Mouse (Mus musculus): Measurements from ENCODE around the gene Traf3ip3. TPM values are rescaled to one million over a fixed set of nuclear protein-coding genes. Genes with fewer than 3 reads are reported as not detected.

The Traf3ip3 gene
- polyA plus RNA-seq (2012; rRNA removed), result 62.7 and 62.8 TPM in 2 replicates

- peak within 1 kb of the TSS; percentile 99 for H3K27ac ChIP-seq (ENCODE audit: insufficient read depth, low read length)
- TF ChIP-seq CTCF (IDR thresholded peaks at IDR 0.05; ENCODE audit: extremely low read depth, insufficient read depth, insufficient read length, insufficient replicate concordance), result no peak
- peak; percentile 41 for TF ChIP-seq POLR2A (IDR thresholded peaks at IDR 0.05; ENCODE audit: low read depth, low read length)
- peaks cover 26% of the 10 kb centered on the region for H3K36me3 ChIP-seq (ENCODE audit: control insufficient read depth, insufficient read depth, low read length)
- peak within 1 kb of the TSS; percentile 85 for H3K4me3 ChIP-seq (ENCODE audit: extremely low read depth, insufficient read depth, insufficient read length)
- WGBS, result 4% methylated on average over 5 of the region's 5 CpGs
- peaks cover 23% of the 10 kb centered on the region; the same call in 1 of the 2 replicates for H3K4me1 ChIP-seq (ENCODE audit: control insufficient read depth, insufficient read depth, insufficient read length)
- peak; percentile 87 to 93 for DNase-seq (ENCODE audit: low read depth in 1 of 2, low spot score in 2 of 2)
- H3K27me3 ChIP-seq (ENCODE audit: control insufficient read depth, insufficient read depth, low read length), result no peaks in the 10 kb centered on the region
Measured at GRCm38 (mm10) chr1:193201383-193201778, at the start of gene Traf3ip3. Gene Traf3ip3 (minus strand): TSS chr1:193201703.

- H3K27me3 ChIP-seq (ENCODE audit: control insufficient read depth, insufficient read depth, low read length), result no peaks in the 10 kb centered on the region
- TF ChIP-seq POLR2A (IDR thresholded peaks at IDR 0.05; ENCODE audit: low read depth, low read length) (no peak), CTCF (IDR thresholded peaks at IDR 0.05; ENCODE audit: extremely low read depth, insufficient read depth, insufficient read length, insufficient replicate concordance) (no peak)
- H3K4me3 ChIP-seq (ENCODE audit: extremely low read depth, insufficient read depth, insufficient read length), result no peak overlapping the region
- DNase-seq (ENCODE audit: low read depth in 1 of 2, low spot score in 2 of 2), result no peak
- 61% methylated on average over 2 of the region's 2 CpGs for WGBS
- no peaks in the 10 kb centered on the region; the same call in 1 of the 2 replicates for H3K4me1 ChIP-seq (ENCODE audit: control insufficient read depth, insufficient read depth, insufficient read length)
- H3K36me3 ChIP-seq (ENCODE audit: control insufficient read depth, insufficient read depth, low read length), result no peaks in the 10 kb centered on the region
- no peak overlapping the region for H3K27ac ChIP-seq (ENCODE audit: insufficient read depth, low read length)
Measured at GRCm38 (mm10) chr1:193250026-193250425, 48.5 kb upstream of the Traf3ip3 start.

GRCm38 (mm10) chr1:193244235-193244634 lies 42.7 kb upstream of the Traf3ip3 start:
- no peaks in the 10 kb centered on the region for H3K27me3 ChIP-seq (ENCODE audit: control insufficient read depth, insufficient read depth, low read length)
- no peak for DNase-seq (ENCODE audit: low read depth in 1 of 2, low spot score in 2 of 2)
- TF ChIP-seq CTCF (IDR thresholded peaks at IDR 0.05; ENCODE audit: extremely low read depth, insufficient read depth, insufficient read length, insufficient replicate concordance) (no peak), POLR2A (IDR thresholded peaks at IDR 0.05; ENCODE audit: low read depth, low read length) (no peak)
- H3K4me1 ChIP-seq (ENCODE audit: control insufficient read depth, insufficient read depth, insufficient read length), result peaks cover 7% of the 10 kb centered on the region; the same call in 1 of the 2 replicates
- H3K36me3 ChIP-seq (ENCODE audit: control insufficient read depth, insufficient read depth, low read length), result peaks cover 3% of the 10 kb centered on the region
- H3K27ac ChIP-seq (ENCODE audit: insufficient read depth, low read length), result no peak overlapping the region
- H3K4me3 ChIP-seq (ENCODE audit: extremely low read depth, insufficient read depth, insufficient read length), result no peak overlapping the region
- 92% methylated on average over 6 of the region's 6 CpGs for WGBS

- TF ChIP-seq CTCF (IDR thresholded peaks at IDR 0.05; ENCODE audit: extremely low read depth, insufficient read depth, insufficient read length, insufficient replicate concordance), result no peak
- no peak for TF ChIP-seq POLR2A (IDR thresholded peaks at IDR 0.05; ENCODE audit: low read depth, low read length)
- WGBS, result 82% methylated on average over 10 of the region's 10 CpGs
Measured at GRCm38 (mm10) chr1:193243571-193244193, 42.2 kb upstream of the Traf3ip3 start.

GRCm38 (mm10) chr1:193242863-193243262 lies 41.4 kb upstream of the Traf3ip3 start:
- TF ChIP-seq POLR2A (IDR thresholded peaks at IDR 0.05; ENCODE audit: low read depth, low read length), result no peak
- TF ChIP-seq CTCF (IDR thresholded peaks at IDR 0.05; ENCODE audit: extremely low read depth, insufficient read depth, insufficient read length, insufficient replicate concordance), result no peak
- peak in 1 of 2 experiments; percentile 59 for DNase-seq (ENCODE audit: low read depth in 1 of 2, low spot score in 2 of 2)
- Histone ChIP-seq H3K4me1 (ENCODE audit: control insufficient read depth, insufficient read depth, insufficient read length) (peaks cover 7% of the 10 kb centered on the region; the same call in 1 of the 2 replicates), H3K27ac (ENCODE audit: insufficient read depth, low read length) (peak overlapping the region; percentile 54), H3K36me3 (ENCODE audit: control insufficient read depth, insufficient read depth, low read length) (peaks cover 3% of the 10 kb centered on the region), H3K27me3 (ENCODE audit: control insufficient read depth, insufficient read depth, low read length) (no peaks in the 10 kb centered on the region), H3K4me3 (ENCODE audit: extremely low read depth, insufficient read depth, insufficient read length) (no peak overlapping the region)
- 27% methylated on average over 4 of the region's 4 CpGs for WGBS

More at GRCm38 (mm10) chr1:193243571-193244193, 42.2 kb upstream of the Traf3ip3 start:
- H3K4me1 ChIP-seq (ENCODE audit: control insufficient read depth, insufficient read depth, insufficient read length), result peaks cover 7% of the 10 kb centered on the region; the same call in 1 of the 2 replicates
- peaks cover 3% of the 10 kb centered on the region for H3K36me3 ChIP-seq (ENCODE audit: control insufficient read depth, insufficient read depth, low read length)
- H3K27ac ChIP-seq (ENCODE audit: insufficient read depth, low read length), result no peak overlapping the region
- DNase-seq (ENCODE audit: low read depth in 1 of 2, low spot score in 2 of 2), result no peak
- no peaks in the 10 kb centered on the region for H3K27me3 ChIP-seq (ENCODE audit: control insufficient read depth, insufficient read depth, low read length)
- H3K4me3 ChIP-seq (ENCODE audit: extremely low read depth, insufficient read depth, insufficient read length), result no peak overlapping the region

- H3K4me1 ChIP-seq (ENCODE audit: control insufficient read depth, insufficient read depth, insufficient read length), result peaks cover 7% of the 10 kb centered on the region; the same call in 1 of the 2 replicates
- WGBS, result 71% methylated on average over 8 of the region's 8 CpGs
- H3K4me3 ChIP-seq (ENCODE audit: extremely low read depth, insufficient read depth, insufficient read length), result no peak overlapping the region
- H3K27ac ChIP-seq (ENCODE audit: insufficient read depth, low read length), result peak overlapping the region; percentile 52
- DNase-seq (ENCODE audit: low read depth in 1 of 2, low spot score in 2 of 2), result no peak
- no peaks in the 10 kb centered on the region for H3K27me3 ChIP-seq (ENCODE audit: control insufficient read depth, insufficient read depth, low read length)
- peaks cover 3% of the 10 kb centered on the region for H3K36me3 ChIP-seq (ENCODE audit: control insufficient read depth, insufficient read depth, low read length)
- TF ChIP-seq CTCF (IDR thresholded peaks at IDR 0.05; ENCODE audit: extremely low read depth, insufficient read depth, insufficient read length, insufficient replicate concordance), result no peak
- no peak for TF ChIP-seq POLR2A (IDR thresholded peaks at IDR 0.05; ENCODE audit: low read depth, low read length)
Measured at GRCm38 (mm10) chr1:193242238-193242637, 40.7 kb upstream of the Traf3ip3 start.

GRCm38 (mm10) chr1:193241436-193241835 lies 39.9 kb upstream of the Traf3ip3 start:
- Histone ChIP-seq H3K4me1 (ENCODE audit: control insufficient read depth, insufficient read depth, insufficient read length) (peaks cover 7% of the 10 kb centered on the region; the same call in 1 of the 2 replicates), H3K4me3 (ENCODE audit: extremely low read depth, insufficient read depth, insufficient read length) (no peak overlapping the region), H3K27me3 (ENCODE audit: control insufficient read depth, insufficient read depth, low read length) (no peaks in the 10 kb centered on the region), H3K36me3 (ENCODE audit: control insufficient read depth, insufficient read depth, low read length) (peaks cover 3% of the 10 kb centered on the region), H3K27ac (ENCODE audit: insufficient read depth, low read length) (no peak overlapping the region)
- DNase-seq (ENCODE audit: low read depth in 1 of 2, low spot score in 2 of 2), result no peak
- no peak for TF ChIP-seq CTCF (IDR thresholded peaks at IDR 0.05; ENCODE audit: extremely low read depth, insufficient read depth, insufficient read length, insufficient replicate concordance)
- TF ChIP-seq POLR2A (IDR thresholded peaks at IDR 0.05; ENCODE audit: low read depth, low read length), result no peak
- 88% methylated on average over 4 of the region's 4 CpGs for WGBS

All from spleen, adult 2 months (tissue).